Mouse (Mus musculus): Measurements from ENCODE around the gene Khdrbs2.

Gene Khdrbs2

DNA sequence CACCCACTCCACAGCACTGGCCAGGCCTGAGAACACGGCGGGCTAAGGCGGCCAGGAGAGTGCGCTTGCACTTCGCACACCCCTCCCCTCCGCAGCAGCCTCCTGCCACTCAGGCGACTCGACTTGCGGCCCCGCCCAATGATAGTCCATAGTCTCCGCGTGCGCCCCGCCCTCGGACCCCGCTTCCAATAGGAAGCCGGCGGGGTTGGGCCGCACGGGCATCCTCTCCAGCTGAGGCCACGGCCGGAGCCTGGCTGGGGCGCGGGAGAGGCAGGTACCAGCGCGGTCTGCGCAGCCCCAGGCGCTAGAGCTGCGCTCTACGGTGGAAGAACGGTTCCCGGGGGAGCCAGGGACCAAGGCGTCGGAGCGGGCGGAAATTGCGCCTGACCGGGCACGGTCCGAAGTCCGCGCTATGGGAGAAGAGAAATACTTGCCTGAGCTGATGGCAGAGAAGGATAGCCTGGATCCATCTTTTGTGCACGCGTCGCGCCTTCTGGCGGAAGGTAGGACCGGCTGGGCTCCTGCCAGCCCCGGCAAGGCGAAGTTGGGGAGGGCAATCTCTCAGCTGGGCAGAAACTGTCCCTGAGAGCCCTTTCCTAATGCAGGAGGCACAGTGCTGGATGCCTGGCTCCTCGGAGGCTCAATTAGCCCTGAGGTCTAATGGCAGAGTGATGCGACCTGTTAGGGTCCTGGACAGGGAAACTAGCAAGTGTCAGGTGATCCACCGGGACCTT, at the start of gene Khdrbs2:
TSS of gene Khdrbs2 (plus strand) at position 209 of the 734 bp plus-strand sequence.
- no peak for DNase-seq (ENCODE audit: low read depth)

DNA sequence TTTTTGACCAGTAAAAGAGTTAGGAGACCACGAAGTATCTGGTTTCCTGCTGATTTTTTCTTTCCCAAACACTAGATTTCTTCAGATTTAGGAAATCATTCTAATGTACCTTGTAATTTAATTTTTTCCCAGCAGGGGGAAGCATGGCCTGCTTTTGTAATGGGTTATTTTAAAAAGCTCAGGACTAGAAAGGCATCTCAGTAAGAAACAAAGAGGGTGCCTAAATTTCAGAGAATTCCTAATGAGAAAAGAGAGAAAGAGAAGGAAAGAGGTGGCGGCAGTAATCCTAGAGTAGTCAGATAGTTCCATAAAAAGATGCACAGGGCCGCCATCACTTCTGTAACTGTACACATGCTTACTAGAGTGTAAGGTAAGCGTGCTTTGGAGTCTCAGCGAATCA, 2.1 kb downstream of the Khdrbs2 start:
- no peak for DNase-seq (ENCODE audit: low read depth)

- DNase-seq (ENCODE audit: low read depth): no peak
These were observed 27.2 kb downstream of the Khdrbs2 start for GRCm38 (mm10) chr1:32199664-32200260.

GRCm38 (mm10) chr1:32248443-32248842, 75.9 kb downstream of the Khdrbs2 start:
- no peak for DNase-seq (ENCODE audit: low read depth)

- DNase-seq (ENCODE audit: low read depth): no peak
These were observed 77.1 kb downstream of the Khdrbs2 start for GRCm38 (mm10) chr1:32249602-32250001.

GRCm38 (mm10) chr1:32250337-32250736, 77.8 kb downstream of the Khdrbs2 start:
- DNase-seq (ENCODE audit: low read depth): no peak

- no peak for DNase-seq (ENCODE audit: low read depth)
These were observed 86.4 kb downstream of the Khdrbs2 start for GRCm38 (mm10) chr1:32258942-32259341.

- DNase-seq (ENCODE audit: low read depth): no peak
These were observed 98.0 kb downstream of the Khdrbs2 start for GRCm38 (mm10) chr1:32270519-32270918.

- DNase-seq (ENCODE audit: low read depth): no peak
These were observed 122.2 kb downstream of the Khdrbs2 start for GRCm38 (mm10) chr1:32294702-32295101.

DNA sequence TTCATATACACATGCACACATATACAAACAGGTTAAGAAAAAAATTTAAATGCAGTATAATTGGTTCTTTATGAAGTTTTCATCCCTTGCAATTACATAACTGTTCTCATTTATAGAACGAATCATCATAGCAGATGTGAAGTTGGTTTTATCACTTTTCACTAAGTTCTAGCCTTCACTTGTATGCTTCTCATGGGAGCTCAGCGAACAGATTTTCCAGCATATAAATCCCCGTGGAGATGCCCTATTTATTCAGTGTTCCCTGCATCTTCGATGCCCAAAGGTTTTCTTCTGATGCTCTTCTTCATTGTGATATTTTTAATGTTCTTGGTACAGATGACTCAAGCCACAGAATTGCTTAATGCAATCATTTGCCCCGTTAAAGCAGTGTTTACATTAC, 128.9 kb downstream of the Khdrbs2 start:
- no peak for DNase-seq (ENCODE audit: low read depth)

DNA sequence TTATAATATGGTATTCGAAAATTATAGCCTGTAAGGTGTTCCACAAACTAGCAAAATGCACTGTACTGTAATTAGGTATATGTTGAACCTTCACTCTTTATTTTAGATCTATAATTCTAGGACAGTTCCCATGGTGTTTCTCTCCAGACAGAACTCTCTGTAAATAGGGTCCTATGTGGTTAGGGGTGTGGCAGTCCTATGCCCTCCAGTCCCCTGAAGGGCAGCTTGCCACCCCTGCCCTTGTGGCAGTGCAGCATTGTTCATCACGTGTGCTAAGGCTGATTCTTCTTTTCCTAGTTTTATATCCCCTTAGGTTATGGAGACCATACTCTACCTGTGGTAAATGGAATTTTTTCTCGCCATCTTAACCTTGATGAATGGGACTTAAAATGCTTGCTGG, 136.6 kb downstream of the Khdrbs2 start:
- no peak for DNase-seq (ENCODE audit: low read depth)

DNA sequence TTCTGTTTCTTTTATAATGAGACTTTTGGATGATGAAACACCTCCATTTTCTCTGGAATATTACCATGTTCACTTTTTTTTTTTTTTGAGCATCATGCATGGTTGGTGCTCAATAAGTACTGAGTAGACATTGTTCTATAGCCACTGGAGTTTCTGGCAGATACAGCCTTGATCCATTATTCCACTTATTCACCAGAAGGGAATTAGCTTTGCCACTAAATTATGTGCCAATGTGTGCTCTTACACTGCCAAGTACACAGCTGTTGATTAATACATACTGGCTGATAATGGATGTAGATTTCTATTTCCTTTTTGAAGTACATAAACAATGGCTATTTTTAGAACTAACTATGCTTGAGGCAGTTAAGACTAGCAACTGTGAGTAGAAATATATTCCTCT, 137.1 kb downstream of the Khdrbs2 start:
- DNase-seq (ENCODE audit: low read depth): no peak

- no peak for DNase-seq (ENCODE audit: low read depth)
These were observed 166.6 kb downstream of the Khdrbs2 start for GRCm38 (mm10) chr1:32339108-32339507.

DNA sequence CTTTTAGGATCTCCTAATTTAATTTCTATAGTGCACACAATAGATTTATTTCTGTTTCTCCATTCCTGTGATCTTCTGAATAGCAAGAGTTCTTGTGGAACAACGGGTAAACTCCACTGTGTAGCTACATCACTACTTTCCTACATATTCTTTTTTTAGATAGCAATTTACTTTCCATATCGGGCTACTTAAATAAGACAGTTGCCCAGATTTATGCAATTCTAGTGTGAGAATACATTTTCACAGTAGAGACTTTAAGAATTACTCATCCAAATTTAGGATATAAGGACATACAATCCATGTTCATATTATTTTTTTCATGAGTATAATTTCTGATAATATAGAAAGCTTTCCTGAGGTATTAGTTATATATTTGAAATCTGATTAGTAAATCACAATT, 175.0 kb downstream of the Khdrbs2 start:
- DNase-seq (ENCODE audit: low read depth): no peak

GRCm38 (mm10) chr1:32352076-32352475, 179.6 kb downstream of the Khdrbs2 start:
- no peak for DNase-seq (ENCODE audit: low read depth)

DNA sequence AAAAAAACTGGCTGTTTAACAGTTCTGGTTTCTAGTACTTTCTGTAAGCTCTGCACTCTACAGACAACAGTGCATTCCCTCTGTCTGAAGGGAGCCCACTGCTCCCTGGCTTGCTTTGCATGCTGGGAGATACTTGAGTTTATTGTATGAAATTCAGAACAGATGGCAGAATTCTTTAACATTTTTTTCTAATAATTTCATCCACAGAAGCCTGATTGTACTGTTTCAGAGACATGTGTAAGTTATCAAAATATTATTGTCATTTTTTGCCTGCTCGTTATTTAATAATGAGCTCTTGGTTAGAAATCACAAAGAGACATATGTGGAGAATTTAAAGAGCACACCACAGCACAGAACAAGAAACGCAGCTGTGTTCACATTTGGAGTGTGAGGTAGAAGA, 191.0 kb downstream of the Khdrbs2 start:
- DNase-seq (ENCODE audit: low read depth): no peak

- no peak for DNase-seq (ENCODE audit: low read depth)
These were observed 225.0 kb downstream of the Khdrbs2 start for GRCm38 (mm10) chr1:32397553-32397952.

DNA sequence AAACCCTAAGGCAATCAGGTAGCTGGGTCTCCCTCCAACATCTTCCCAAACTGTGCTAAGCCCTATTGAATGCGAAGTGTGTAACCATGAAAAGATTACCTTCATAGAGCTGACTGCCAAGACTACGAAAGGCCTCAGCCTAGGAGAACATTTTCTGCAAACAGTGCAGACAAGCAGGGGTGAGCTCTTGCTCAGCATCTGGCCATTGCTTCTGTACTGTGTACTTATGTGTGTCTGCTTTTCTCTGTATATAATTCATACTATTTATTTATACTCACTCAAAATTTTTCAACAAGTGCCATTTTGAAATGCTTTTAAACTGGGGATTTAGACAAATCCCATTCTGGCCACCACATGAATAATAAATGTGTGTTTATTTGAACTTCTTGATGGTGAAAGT, 235.1 kb downstream of the Khdrbs2 start:
- no peak for DNase-seq (ENCODE audit: low read depth)

GRCm38 (mm10) chr1:32428410-32428809, 255.9 kb downstream of the Khdrbs2 start:
- DNase-seq (ENCODE audit: low read depth): no peak

- no peak for DNase-seq (ENCODE audit: low read depth)
These were observed 257.0 kb downstream of the Khdrbs2 start for GRCm38 (mm10) chr1:32429493-32429892.

GRCm38 (mm10) chr1:32430516-32430915, 258.0 kb downstream of the Khdrbs2 start:
- no peak for DNase-seq (ENCODE audit: low read depth)

DNA sequence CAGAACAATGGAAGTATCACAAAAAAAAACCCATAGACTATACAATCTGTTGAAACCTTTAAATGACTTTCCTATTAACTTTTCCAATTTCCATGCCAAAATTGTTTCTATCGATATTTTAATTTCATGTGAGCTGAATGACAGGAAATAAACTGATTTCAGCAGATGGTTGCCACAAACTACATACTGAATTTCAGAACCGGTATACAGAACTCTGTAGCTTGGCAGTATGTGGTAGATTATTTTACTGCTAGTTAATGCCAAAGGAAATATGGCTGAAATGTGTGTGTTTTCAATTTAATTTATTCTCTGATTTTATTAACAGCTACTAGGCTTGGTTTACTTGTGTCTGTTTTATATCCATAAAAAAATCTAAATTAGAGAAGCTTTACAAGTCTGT, 260.6 kb downstream of the Khdrbs2 start:
- no peak for DNase-seq (ENCODE audit: low read depth)

DNA sequence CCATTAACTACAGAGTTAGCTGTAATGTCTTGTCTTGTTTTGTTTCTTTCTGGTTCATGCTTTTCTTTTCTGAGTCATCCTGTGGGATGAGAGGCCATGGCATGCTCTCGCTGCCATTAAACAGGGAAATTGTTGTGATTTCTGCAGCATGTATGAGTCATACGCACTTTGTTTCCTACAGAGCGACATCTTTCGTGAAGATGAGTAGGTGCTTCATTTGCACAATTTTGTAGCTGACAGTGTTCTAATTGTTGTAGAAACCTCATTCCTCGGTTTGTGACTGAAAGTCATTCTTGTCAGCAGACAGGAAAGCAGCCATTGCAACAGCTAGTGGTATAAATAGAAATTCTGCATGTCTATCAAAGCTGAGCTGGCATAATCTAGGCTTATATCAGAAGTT, 271.4 kb downstream of the Khdrbs2 start:
- DNase-seq (ENCODE audit: low read depth): no peak

DNA sequence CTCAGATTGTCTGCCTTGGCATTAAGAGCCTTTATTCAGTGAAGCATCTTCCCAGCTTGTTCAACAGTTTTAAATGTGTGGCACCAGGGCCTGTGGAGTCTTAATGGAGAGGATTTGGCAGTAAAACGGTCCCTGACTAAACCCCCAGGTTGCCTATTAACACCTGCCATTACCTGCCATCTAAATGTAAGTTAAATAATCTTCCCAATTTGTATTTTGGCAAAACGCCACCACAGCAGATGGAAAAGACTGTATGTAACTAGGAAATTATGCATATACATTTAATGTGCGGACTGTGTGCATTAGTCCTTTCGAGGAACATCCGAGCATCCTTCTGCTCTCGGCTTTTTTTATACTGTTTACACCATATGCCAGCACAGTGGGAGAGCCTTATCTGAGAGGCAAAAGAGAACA, 290.6 kb downstream of the Khdrbs2 start:
- no peak for DNase-seq (ENCODE audit: low read depth)
